Mouse (Mus musculus) lung, adult 2 months (tissue): ENCODE results near the gene Scgb1a1.

ENCODE experiments used
- CTCF ChIP-seq: fragments of 200-500 bp; IDR thresholded peaks from 2 replicates; pipeline ENCODE4 v1.5.1; 2011; ENCODE audit warnings: mild to moderate bottlenecking, low read length, control low read depth; ENCODE audit not compliant: insufficient read depth
- POLR2A ChIP-seq: fragments of 200-500 bp; IDR thresholded peaks from 2 replicates; pipeline ENCODE4 v1.6.1; 2011; ENCODE audit warnings: low read depth, mild to moderate bottlenecking, control low read depth, low read length, borderline replicate concordance; ENCODE audit errors: extremely low read depth

GRCm38 (mm10) chr19:9067292-9067691 lies 20.5 kb downstream of the Scgb1a1 start:
- TF ChIP-seq POLR2A (no peak), CTCF (no peak)
